Comparison of ENCODE assay signal across 10 mouse cellular contexts in genomic region chrX:9202781-9203405, GRCm38 (mm10). TPM values are rescaled to one million over a fixed set of nuclear protein-coding genes. Genes with fewer than 3 reads are reported as not detected.
DNase-seq lines count a peak whose midpoint lies in the region; ATAC-seq and TF ChIP-seq lines count a peak whose summit lies in the region.
"Had no signal": no experiment of that assay in that cellular context is flagged by ENCODE, and none has a peak within 500 bp of the region (broad histone marks: within the 10 kb centered on the region; RNA-seq: fewer than 3 reads in every experiment).

No protein-coding gene starts in this region.

- no peaks in the 10 kb centered on the region for H3K4me1 ChIP-seq in midbrain, embryonic 13.5 days (replicated peaks)
- peaks cover 2% of the 10 kb centered on the region; the same call in 1 of the 2 replicates for H3K4me1 ChIP-seq in midbrain, embryonic 11.5 days (ENCODE audit: control insufficient read depth, insufficient read depth, low read length)
- peaks cover 5% of the 10 kb centered on the region; the same call in 1 of the 2 replicates for H3K4me1 ChIP-seq in heart, embryonic 13.5 days
- no peaks in the 10 kb centered on the region for H3K4me1 ChIP-seq in midbrain, postnatal 0 days (ENCODE audit: insufficient read depth, low read length)
- H3K4me1 ChIP-seq: embryonic facial prominence, embryonic 13.5 days; stomach, embryonic 15.5 days had no signal

- H3K27me3 ChIP-seq in midbrain, embryonic 13.5 days, result 0 out of 2 replicates have a peak, but pooled peaks cover 6% of the 10 kb centered on the region
- peaks cover 7% of the 10 kb centered on the region; the same call in 1 of the 2 replicates for H3K27me3 ChIP-seq in midbrain, embryonic 11.5 days (ENCODE audit: control insufficient read depth, insufficient read depth, low read length)
- peaks cover 24% of the 10 kb centered on the region for H3K27me3 ChIP-seq in heart, embryonic 13.5 days (replicated peaks)
- no peaks in the 10 kb centered on the region for H3K27me3 ChIP-seq in midbrain, postnatal 0 days (ENCODE audit: insufficient read depth, low read length)
- H3K27me3 ChIP-seq: stomach, embryonic 15.5 days had no signal

- no peak overlapping the region for H3K9ac ChIP-seq in midbrain, embryonic 13.5 days (replicated peaks)
- no peak overlapping the region for H3K9ac ChIP-seq in midbrain, embryonic 11.5 days (ENCODE audit: low read length)
- H3K9ac ChIP-seq in heart, embryonic 13.5 days, result no peak overlapping the region
- H3K9ac ChIP-seq in midbrain, postnatal 0 days (replicated peaks; ENCODE audit: low read length, poor library complexity, severe bottlenecking), result no peak overlapping the region
- H3K9ac ChIP-seq: embryonic facial prominence, embryonic 13.5 days; stomach, embryonic 15.5 days had no signal

- peak overlapping the region; percentile 15; the same call in 1 of the 2 replicates for H3K4me3 ChIP-seq in midbrain, embryonic 13.5 days (replicated peaks)
- H3K4me3 ChIP-seq in midbrain, embryonic 11.5 days (ENCODE audit: low read depth, low read length), result no peak overlapping the region
- no peak overlapping the region for H3K4me3 ChIP-seq in heart, embryonic 13.5 days
- peak overlapping the region; percentile 16; the same call in 1 of the 2 replicates for H3K4me3 ChIP-seq in midbrain, postnatal 0 days (ENCODE audit: low read depth, low read length)
- H3K4me3 ChIP-seq: embryonic facial prominence, embryonic 13.5 days; stomach, embryonic 15.5 days had no signal

- peak overlapping the region; percentile 34 for H3K4me2 ChIP-seq in midbrain, embryonic 13.5 days (replicated peaks)
- no peak overlapping the region for H3K4me2 ChIP-seq in midbrain, embryonic 11.5 days
- H3K4me2 ChIP-seq in heart, embryonic 13.5 days, result no peak overlapping the region
- H3K4me2 ChIP-seq in midbrain, postnatal 0 days (ENCODE audit: low read depth, low read length, poor library complexity, severe bottlenecking), result peak overlapping the region; percentile 16
- H3K4me2 ChIP-seq: embryonic facial prominence, embryonic 13.5 days; stomach, embryonic 15.5 days had no signal

- H3K36me3 ChIP-seq in midbrain, embryonic 13.5 days, result no peaks in the 10 kb centered on the region
- no peaks in the 10 kb centered on the region for H3K36me3 ChIP-seq in midbrain, embryonic 11.5 days (ENCODE audit: control insufficient read depth, insufficient read depth, low read length)
- no peaks in the 10 kb centered on the region for H3K36me3 ChIP-seq in heart, embryonic 13.5 days
- no peaks in the 10 kb centered on the region for H3K36me3 ChIP-seq in midbrain, postnatal 0 days (ENCODE audit: insufficient read depth, low read length)
- H3K36me3 ChIP-seq: embryonic facial prominence, embryonic 13.5 days; stomach, embryonic 15.5 days had no signal

- no peak for TF ChIP-seq CTCF in midbrain, postnatal 0 days (IDR thresholded peaks at IDR 0.05)

- no peaks in the 10 kb centered on the region for H3K9me3 ChIP-seq in midbrain, embryonic 13.5 days
- H3K9me3 ChIP-seq in midbrain, embryonic 11.5 days (ENCODE audit: control insufficient read depth, low read length), result no peaks in the 10 kb centered on the region
- H3K9me3 ChIP-seq in heart, embryonic 13.5 days, result no peaks in the 10 kb centered on the region
- no peaks in the 10 kb centered on the region for H3K9me3 ChIP-seq in midbrain, postnatal 0 days (ENCODE audit: low read length)
- H3K9me3 ChIP-seq: embryonic facial prominence, embryonic 13.5 days; stomach, embryonic 15.5 days had no signal

- peak overlapping the region; percentile 35; the same call in 1 of the 2 replicates for H3K27ac ChIP-seq in midbrain, embryonic 13.5 days
- H3K27ac ChIP-seq in midbrain, embryonic 11.5 days (ENCODE audit: low read depth, low read length), result no peak overlapping the region
- peak overlapping the region; percentile 50 for H3K27ac ChIP-seq in heart, embryonic 13.5 days (replicated peaks)
- no peak overlapping the region for H3K27ac ChIP-seq in midbrain, postnatal 0 days (ENCODE audit: low read depth, low read length)
- H3K27ac ChIP-seq: embryonic facial prominence, embryonic 13.5 days; stomach, embryonic 15.5 days had no signal

- peak; percentile 45 for DNase-seq in cerebellum, adult 9-10 months
- DNase-seq in cerebellum, adult 11 months, result no peak
- no peak for DNase-seq in midbrain, embryonic 11.5 days (ENCODE audit: low spot score, missing footprints)
- DNase-seq in midbrain, postnatal 0 days (ENCODE audit: low spot score), result no peak
- DNase-seq in spleen, adult 12 weeks (ENCODE audit: low spot score), result no peak
- no peak for DNase-seq in right cerebral cortex, adult 18-20 months

- WGBS in midbrain, embryonic 13.5 days, result 56% methylated on average over 7 of the region's 7 CpGs
- 65% methylated on average over 7 of the region's 7 CpGs for WGBS in midbrain, embryonic 11.5 days
- WGBS in heart, embryonic 13.5 days, result 43% methylated on average over 7 of the region's 7 CpGs
- WGBS in midbrain, postnatal 0 days, result 50% methylated on average over 7 of the region's 7 CpGs

- ATAC-seq in midbrain, embryonic 13.5 days, result no peak
- ATAC-seq in midbrain, embryonic 11.5 days (ENCODE audit: low FRiP score), result no peak
- no peak for ATAC-seq in heart, embryonic 13.5 days (ENCODE audit: extremely low read depth, insufficient number of reproducible peaks, low FRiP score, low TSS enrichment)
- ATAC-seq in midbrain, postnatal 0 days (ENCODE audit: low FRiP score), result no peak

RNA-seq across cellular contexts. Expression of gene Lancl3, which starts 3.2 kb away (rescaled TPM):
- 4.0 and 4.1 TPM in 2 replicates for polyA plus RNA-seq in midbrain, embryonic 13.5 days (2015; fragmentation: Nextera tagmentation; extraction: Ambion mirVana)
- polyA plus RNA-seq in midbrain, embryonic 11.5 days (2014; fragmentation: Nextera tagmentation; extraction: Ambion mirVana), result 0.66 and 0.90 TPM in 2 replicates
- polyA plus RNA-seq in heart, embryonic 13.5 days (2015; fragmentation: Nextera tagmentation; extraction: Ambion mirVana), result 0.95 and 1.2 TPM in 2 replicates
- 8.6 and 10.9 TPM in 2 replicates for total RNA-seq in midbrain, postnatal 0 days (2014; rRNA removed)
- polyA plus RNA-seq in midbrain, postnatal 0 days (2015; fragmentation: Nextera tagmentation; extraction: Ambion mirVana), result 2.6 and 3.0 TPM in 2 replicates

RNA-seq across cellular contexts. Expression of gene Gm14862, which starts 53.8 kb away (rescaled TPM):
- polyA plus RNA-seq in midbrain, embryonic 13.5 days (2015; fragmentation: Nextera tagmentation; extraction: Ambion mirVana), result not detected in 2 replicates
- 0.72 TPM in 1 of 2 replicates, not detected in the other for polyA plus RNA-seq in midbrain, embryonic 11.5 days (2014; fragmentation: Nextera tagmentation; extraction: Ambion mirVana)
- 0.47 TPM in 1 of 2 replicates, not detected in the other for polyA plus RNA-seq in heart, embryonic 13.5 days (2015; fragmentation: Nextera tagmentation; extraction: Ambion mirVana)
- not detected in 2 replicates for total RNA-seq in midbrain, postnatal 0 days (2014; rRNA removed)
- not detected in 2 replicates for polyA plus RNA-seq in midbrain, postnatal 0 days (2015; fragmentation: Nextera tagmentation; extraction: Ambion mirVana)
- polyA plus RNA-seq: embryonic facial prominence, embryonic 13.5 days had no signal

Comparison
In these comparisons a context has a peak if more than half of its experiments do, and no peak if none do; other contexts are left out.
1. H3K27ac ChIP-seq: peak in midbrain, embryonic 13.5 days (single experiment) and heart, embryonic 13.5 days (single experiment); none in midbrain, embryonic 11.5 days (single experiment) and midbrain, postnatal 0 days (single experiment).
2. H3K4me2 ChIP-seq: peak in midbrain, embryonic 13.5 days (single experiment) and midbrain, postnatal 0 days (single experiment); none in midbrain, embryonic 11.5 days (single experiment) and heart, embryonic 13.5 days (single experiment).
3. H3K4me3 ChIP-seq: peak in midbrain, embryonic 13.5 days (single experiment) and midbrain, postnatal 0 days (single experiment); none in midbrain, embryonic 11.5 days (single experiment) and heart, embryonic 13.5 days (single experiment).